Mouse (Mus musculus): ENCODE results near the gene Tipin. TPM values are rescaled to one million over a fixed set of nuclear protein-coding genes. Genes with fewer than 3 reads are reported as not detected.
"Not testable (repeated sequence)": the region's sequence is repeated elsewhere in the genome, so short reads cannot be mapped to it uniquely, and the experiment has no call there.

Gene Tipin
- total and polyA plus RNA-seq, 2 experiments: 1.4 to 5.7 TPM

GRCm38 (mm10) chr9:64264813-64265212 lies 16.6 kb upstream of the Tipin start:
- TF ChIP-seq CTCF (IDR thresholded peaks at IDR 0.05; ENCODE audit: low read depth, low read length) (no peak), POLR2A (IDR thresholded peaks at IDR 0.05; ENCODE audit: extremely low read depth, insufficient read depth, low read length) (no peak)
- WGBS: 58% methylated on average over 1 of the region's 1 CpGs
- no peak for DNase-seq (ENCODE audit: extremely low read depth, low read depth, low spot score)
- Histone ChIP-seq H3K36me3 (ENCODE audit: control insufficient read depth, insufficient read depth, low read length) (no peaks in the 10 kb centered on the region), H3K27ac (replicated peaks; ENCODE audit: insufficient read depth, low read depth, low read length) (no peak overlapping the region), H3K27me3 (ENCODE audit: control insufficient read depth, insufficient read depth, low read length) (no peaks in the 10 kb centered on the region), H3K4me1 (ENCODE audit: control insufficient read depth, insufficient read depth, low read length) (no peaks in the 10 kb centered on the region), H3K4me3 (ENCODE audit: insufficient read depth, low read depth, low read length) (no peak overlapping the region), H3K9ac (ENCODE audit: low read depth, low read length) (no peak overlapping the region), H3K79me2 (ENCODE audit: control insufficient read depth, insufficient read depth, low read length) (no peaks in the 10 kb centered on the region)

GRCm38 (mm10) chr9:64267231-64267630 lies 14.2 kb upstream of the Tipin start:
- TF ChIP-seq POLR2A (IDR thresholded peaks at IDR 0.05; ENCODE audit: extremely low read depth, insufficient read depth, low read length): no peak
- no peak for TF ChIP-seq CTCF (IDR thresholded peaks at IDR 0.05; ENCODE audit: low read depth, low read length)

GRCm38 (mm10) chr9:64268196-64268595 lies 13.2 kb upstream of the Tipin start:
- TF ChIP-seq CTCF (IDR thresholded peaks at IDR 0.05; ENCODE audit: low read depth, low read length): no peak
- no peak for TF ChIP-seq POLR2A (IDR thresholded peaks at IDR 0.05; ENCODE audit: extremely low read depth, insufficient read depth, low read length)
- Histone ChIP-seq H3K27me3 (ENCODE audit: control insufficient read depth, insufficient read depth, low read length) (no peaks in the 10 kb centered on the region), H3K36me3 (ENCODE audit: control insufficient read depth, insufficient read depth, low read length) (no peaks in the 10 kb centered on the region), H3K9ac (ENCODE audit: low read depth, low read length) (no peak overlapping the region), H3K4me3 (ENCODE audit: insufficient read depth, low read depth, low read length) (no peak overlapping the region), H3K79me2 (ENCODE audit: control insufficient read depth, insufficient read depth, low read length) (no peaks in the 10 kb centered on the region), H3K27ac (replicated peaks; ENCODE audit: insufficient read depth, low read depth, low read length) (no peak overlapping the region), H3K4me1 (ENCODE audit: control insufficient read depth, insufficient read depth, low read length) (no peaks in the 10 kb centered on the region)
- DNase-seq (ENCODE audit: extremely low read depth, low read depth, low spot score): no peak
- 75% methylated on average over 10 of the region's 10 CpGs for WGBS

More at GRCm38 (mm10) chr9:64267231-64267630, 14.2 kb upstream of the Tipin start:
- Histone ChIP-seq H3K79me2 (ENCODE audit: control insufficient read depth, insufficient read depth, low read length) (no peaks in the 10 kb centered on the region), H3K27me3 (ENCODE audit: control insufficient read depth, insufficient read depth, low read length) (no peaks in the 10 kb centered on the region), H3K27ac (replicated peaks; ENCODE audit: insufficient read depth, low read depth, low read length) (no peak overlapping the region), H3K36me3 (ENCODE audit: control insufficient read depth, insufficient read depth, low read length) (no peaks in the 10 kb centered on the region), H3K9ac (ENCODE audit: low read depth, low read length) (no peak overlapping the region), H3K4me3 (ENCODE audit: insufficient read depth, low read depth, low read length) (no peak overlapping the region), H3K4me1 (ENCODE audit: control insufficient read depth, insufficient read depth, low read length) (no peaks in the 10 kb centered on the region)
- no peak for DNase-seq (ENCODE audit: extremely low read depth, low read depth, low spot score)
- WGBS: 88% methylated on average over 1 of the region's 1 CpGs

- not testable (repeated sequence) for H3K9ac ChIP-seq (ENCODE audit: low read depth, low read length); H3K27me3 ChIP-seq (ENCODE audit: control insufficient read depth, insufficient read depth, low read length); DNase-seq (ENCODE audit: extremely low read depth, low read depth, low spot score); H3K27ac ChIP-seq (replicated peaks; ENCODE audit: insufficient read depth, low read depth, low read length); H3K79me2 ChIP-seq (ENCODE audit: control insufficient read depth, insufficient read depth, low read length); H3K4me3 ChIP-seq (ENCODE audit: insufficient read depth, low read depth, low read length); H3K36me3 ChIP-seq (ENCODE audit: control insufficient read depth, insufficient read depth, low read length); H3K4me1 ChIP-seq (ENCODE audit: control insufficient read depth, insufficient read depth, low read length)
- 95% methylated on average over 8 of the region's 8 CpGs for WGBS
Observed at GRCm38 (mm10) chr9:64268836-64269235, 12.5 kb upstream of the Tipin start.

GRCm38 (mm10) chr9:64271249-64271648 lies 10.1 kb upstream of the Tipin start:
- TF ChIP-seq CTCF (IDR thresholded peaks at IDR 0.05; ENCODE audit: low read depth, low read length): no peak
- no peak for TF ChIP-seq POLR2A (IDR thresholded peaks at IDR 0.05; ENCODE audit: extremely low read depth, insufficient read depth, low read length)
- 72% methylated on average over 3 of the region's 3 CpGs for WGBS

GRCm38 (mm10) chr9:64272611-64273010 lies 8.8 kb upstream of the Tipin start:
- no peaks in the 10 kb centered on the region for H3K27me3 ChIP-seq (ENCODE audit: control insufficient read depth, insufficient read depth, low read length)
- no peak overlapping the region for H3K4me3 ChIP-seq (ENCODE audit: insufficient read depth, low read depth, low read length)
- H3K27ac ChIP-seq (replicated peaks; ENCODE audit: insufficient read depth, low read depth, low read length): no peak overlapping the region
- 40% methylated on average over 7 of the region's 7 CpGs for WGBS
- H3K4me1 ChIP-seq (ENCODE audit: control insufficient read depth, insufficient read depth, low read length): no peaks in the 10 kb centered on the region
- TF ChIP-seq POLR2A (IDR thresholded peaks at IDR 0.05; ENCODE audit: extremely low read depth, insufficient read depth, low read length) (no peak), CTCF (IDR thresholded peaks at IDR 0.05; ENCODE audit: low read depth, low read length) (peak; percentile 71)
- H3K79me2 ChIP-seq (ENCODE audit: control insufficient read depth, insufficient read depth, low read length): no peaks in the 10 kb centered on the region
- H3K36me3 ChIP-seq (ENCODE audit: control insufficient read depth, insufficient read depth, low read length): no peaks in the 10 kb centered on the region
- peak; percentile 59 for DNase-seq (ENCODE audit: extremely low read depth, low read depth, low spot score)
- H3K9ac ChIP-seq (ENCODE audit: low read depth, low read length): no peak overlapping the region

More at GRCm38 (mm10) chr9:64271249-64271648, 10.1 kb upstream of the Tipin start:
- Histone ChIP-seq H3K79me2 (ENCODE audit: control insufficient read depth, insufficient read depth, low read length) (no peaks in the 10 kb centered on the region), H3K4me1 (ENCODE audit: control insufficient read depth, insufficient read depth, low read length) (no peaks in the 10 kb centered on the region), H3K36me3 (ENCODE audit: control insufficient read depth, insufficient read depth, low read length) (no peaks in the 10 kb centered on the region), H3K9ac (ENCODE audit: low read depth, low read length) (no peak overlapping the region), H3K27ac (replicated peaks; ENCODE audit: insufficient read depth, low read depth, low read length) (no peak overlapping the region), H3K4me3 (ENCODE audit: insufficient read depth, low read depth, low read length) (no peak overlapping the region), H3K27me3 (ENCODE audit: control insufficient read depth, insufficient read depth, low read length) (no peaks in the 10 kb centered on the region)
- DNase-seq (ENCODE audit: extremely low read depth, low read depth, low spot score): no peak
